Mouse (Mus musculus): ENCODE results near the gene Efna2.
A peak's percentile ranks its signal among the peaks of the same experiment; 100 is the strongest.
"Not testable (repeated sequence)": the region's sequence is repeated elsewhere in the genome, so short reads cannot be mapped to it uniquely, and the experiment has no call there.

Gene Efna2

GRCm38 (mm10) chr10:80154384-80154783, 24.9 kb upstream of the Efna2 start:
- no peak for DNase-seq (ENCODE audit: extremely low spot score, low spot score)

GRCm38 (mm10) chr10:80155277-80155676, 24.0 kb upstream of the Efna2 start:
- no peak for DNase-seq (ENCODE audit: extremely low spot score, low spot score)

- DNase-seq (ENCODE audit: extremely low spot score, low spot score): no peak
These were observed 23.1 kb upstream of the Efna2 start for GRCm38 (mm10) chr10:80156002-80156751.

- DNase-seq (ENCODE audit: extremely low spot score, low spot score): no peak
These were observed 22.6 kb upstream of the Efna2 start for GRCm38 (mm10) chr10:80156752-80157053.

GRCm38 (mm10) chr10:80157141-80157929, 21.9 kb upstream of the Efna2 start:
- DNase-seq (ENCODE audit: extremely low spot score, low spot score): no peak

GRCm38 (mm10) chr10:80158307-80158986, 20.8 kb upstream of the Efna2 start:
- DNase-seq (ENCODE audit: extremely low spot score, low spot score): peak; percentile 70

- no peak for DNase-seq (ENCODE audit: extremely low spot score, low spot score)
These were observed 20.2 kb upstream of the Efna2 start for GRCm38 (mm10) chr10:80159021-80159560.

- peak; percentile 95 for DNase-seq (ENCODE audit: extremely low spot score, low spot score)
These were observed 19.5 kb upstream of the Efna2 start for GRCm38 (mm10) chr10:80159561-80160454.

GRCm38 (mm10) chr10:80160455-80161371, 18.6 kb upstream of the Efna2 start:
- DNase-seq (ENCODE audit: extremely low spot score, low spot score): peak; percentile 81

- DNase-seq (ENCODE audit: extremely low spot score, low spot score): peak; percentile 68
These were observed 17.6 kb upstream of the Efna2 start for GRCm38 (mm10) chr10:80161522-80162242.

- DNase-seq (ENCODE audit: extremely low spot score, low spot score): no peak
These were observed 17.1 kb upstream of the Efna2 start for GRCm38 (mm10) chr10:80162243-80162608.

GRCm38 (mm10) chr10:80162716-80163299, 16.5 kb upstream of the Efna2 start:
- no peak for DNase-seq (ENCODE audit: extremely low spot score, low spot score)

- DNase-seq (ENCODE audit: extremely low spot score, low spot score): no peak
These were observed 15.6 kb upstream of the Efna2 start for GRCm38 (mm10) chr10:80163721-80164120.

GRCm38 (mm10) chr10:80164161-80164997, 14.9 kb upstream of the Efna2 start:
- no peak for DNase-seq (ENCODE audit: extremely low spot score, low spot score)

- DNase-seq (ENCODE audit: extremely low spot score, low spot score): peak; percentile 96
These were observed 14.3 kb upstream of the Efna2 start for GRCm38 (mm10) chr10:80164998-80165344.

- no peak for DNase-seq (ENCODE audit: extremely low spot score, low spot score)
These were observed 13.7 kb upstream of the Efna2 start, which contains the start of gene Cirbp for GRCm38 (mm10) chr10:80165392-80166128. Cirbp (plus strand) TSS chr10:80165985.

GRCm38 (mm10) chr10:80166136-80166535, 13.1 kb upstream of the Efna2 start:
- DNase-seq (ENCODE audit: extremely low spot score, low spot score): not testable (repeated sequence)

Data from neural tube, embryonic 10.5 days (tissue).